Mouse (Mus musculus) kidney, embryonic 14.5 days (tissue): ENCODE data around the gene Zdhhc19. TPM values are rescaled to one million over a fixed set of nuclear protein-coding genes. Genes with fewer than 3 reads are reported as not detected.

Experiments
- ATAC-seq: fragments of 200-750 bp; cut with Nextera tagmentation; 2 replicates; pipeline ENCODE4 v1.8.0; 2017; ENCODE audit warnings: moderate number of reproducible peaks, mild to moderate bottlenecking, moderate TSS enrichment, moderate library complexity; ENCODE audit not compliant: low FRiP score, low TSS enrichment
- H3K27ac ChIP-seq: fragments of 300-500 bp; sonication (generic); 2 replicates; pipeline ENCODE4 v1.5.1; 2014; ENCODE audit warnings: low read depth, mild to moderate bottlenecking, low read length, moderate library complexity, mixed read lengths
- H3K27me3 ChIP-seq: fragments of 300-500 bp; sonication (generic); 2 replicates; pipeline ENCODE4 v1.6.1; 2014; ENCODE audit warnings: mild to moderate bottlenecking, low read length; ENCODE audit not compliant: control insufficient read depth, insufficient read depth
- H3K36me3 ChIP-seq: fragments of 300-500 bp; sonication (generic); 2 replicates; pipeline ENCODE4 v1.6.1; 2014; ENCODE audit warnings: low read length, mixed read lengths; ENCODE audit not compliant: control insufficient read depth, insufficient read depth
- H3K4me1 ChIP-seq: fragments of 300-500 bp; sonication (generic); 2 replicates; pipeline ENCODE4 v1.6.1; 2014; ENCODE audit warnings: low read length, mixed read lengths; ENCODE audit not compliant: control insufficient read depth, insufficient read depth
- H3K4me2 ChIP-seq: fragments of 300-500 bp; sonication (generic); replicated peaks from 2 replicates; pipeline ENCODE4 v1.6.1; 2014; ENCODE audit warnings: low read depth, mild to moderate bottlenecking, low read length
- H3K4me3 ChIP-seq: fragments of 300-500 bp; sonication (generic); 2 replicates; pipeline ENCODE4 v1.5.1; 2014; ENCODE audit warnings: mild to moderate bottlenecking, low read length
- H3K9ac ChIP-seq: fragments of 300-500 bp; sonication (generic); 2 replicates; pipeline ENCODE4 v1.6.1; 2014; ENCODE audit warnings: low read depth, mild to moderate bottlenecking, low read length, moderate library complexity
- H3K9me3 ChIP-seq: fragments of 300-500 bp; sonication (generic); 2 replicates; pipeline ENCODE4 v1.6.1; 2016; ENCODE audit warnings: low read length; ENCODE audit not compliant: control insufficient read depth
- WGBS: fragments of 180-500 bp; shearing (Covaris S2); extraction: QIAGEN DNeasy Blood & Tissue Kit; methylation state at CpG from one replicate; pipeline ENCODE4 v1.1.7; 2014; 5-methylcytosine and 5-hydroxymethylcytosine counted together
- polyA plus RNA-seq: library from polyadenylated mRNA; unstranded; fragments of >200 nt; fragmentation: Nextera tagmentation; extraction: Ambion mirVana; gene quantifications from 2 replicates; pipeline ENCODE4 v1.2.1, GENCODE M21; 2014

Gene Zdhhc19
- polyA plus RNA-seq, 1 experiment from 2014 or later, result not detected

GRCm38 (mm10) chr16:32588568-32588967 lies 92.5 kb downstream of the Zdhhc19 start:
- WGBS, result 87% methylated on average over 3 of the region's 3 CpGs
- no peaks in the 10 kb centered on the region for H3K4me1 ChIP-seq
- no peaks in the 10 kb centered on the region for H3K36me3 ChIP-seq
- no peak overlapping the region for H3K27ac ChIP-seq
- ATAC-seq, result no peak
- no peak overlapping the region for H3K4me2 ChIP-seq
- H3K4me3 ChIP-seq, result no peak overlapping the region
- H3K27me3 ChIP-seq, result no peaks in the 10 kb centered on the region
- H3K9ac ChIP-seq, result no peak overlapping the region
- H3K9me3 ChIP-seq, result no peaks in the 10 kb centered on the region

GRCm38 (mm10) chr16:32591521-32591920 lies 95.5 kb downstream of the Zdhhc19 start:
- 93% methylated on average over 8 of the region's 8 CpGs for WGBS
- Histone ChIP-seq H3K4me2 (no peak overlapping the region), H3K4me1 (no peaks in the 10 kb centered on the region), H3K27me3 (no peaks in the 10 kb centered on the region), H3K9ac (no peak overlapping the region), H3K36me3 (no peaks in the 10 kb centered on the region), H3K27ac (no peak overlapping the region), H3K4me3 (no peak overlapping the region), H3K9me3 (no peaks in the 10 kb centered on the region)
- no peak for ATAC-seq

- no peak overlapping the region for H3K27ac ChIP-seq
- no peak overlapping the region for H3K9ac ChIP-seq
- no peak overlapping the region for H3K4me3 ChIP-seq
- no peaks in the 10 kb centered on the region for H3K9me3 ChIP-seq
- no peaks in the 10 kb centered on the region for H3K27me3 ChIP-seq
- no peaks in the 10 kb centered on the region for H3K36me3 ChIP-seq
- no peaks in the 10 kb centered on the region for H3K4me1 ChIP-seq
- WGBS, result 91% methylated on average over 5 of the region's 5 CpGs
- no peak overlapping the region for H3K4me2 ChIP-seq
- ATAC-seq, result no peak
Measured at GRCm38 (mm10) chr16:32593283-32593805, 97.3 kb downstream of the Zdhhc19 start.

GRCm38 (mm10) chr16:32593916-32594315 lies 97.9 kb downstream of the Zdhhc19 start:
- Histone ChIP-seq H3K36me3 (no peaks in the 10 kb centered on the region), H3K27ac (no peak overlapping the region), H3K9ac (no peak overlapping the region), H3K27me3 (no peaks in the 10 kb centered on the region), H3K4me1 (no peaks in the 10 kb centered on the region), H3K9me3 (no peaks in the 10 kb centered on the region), H3K4me2 (no peak overlapping the region), H3K4me3 (no peak overlapping the region)
- WGBS, result 75% methylated on average over 5 of the region's 5 CpGs
- no peak for ATAC-seq

GRCm38 (mm10) chr16:32594701-32595100 lies 98.6 kb downstream of the Zdhhc19 start:
- no peak overlapping the region for H3K4me2 ChIP-seq
- H3K4me1 ChIP-seq, result no peaks in the 10 kb centered on the region
- no peak overlapping the region for H3K9ac ChIP-seq
- no peaks in the 10 kb centered on the region for H3K27me3 ChIP-seq
- no peaks in the 10 kb centered on the region for H3K36me3 ChIP-seq
- no peaks in the 10 kb centered on the region for H3K9me3 ChIP-seq
- H3K4me3 ChIP-seq, result no peak overlapping the region
- 0 out of 2 replicates have a peak, but pooled peaks have one; percentile 24 for ATAC-seq
- 36% methylated on average over 5 of the region's 5 CpGs for WGBS
- H3K27ac ChIP-seq, result no peak overlapping the region

GRCm38 (mm10) chr16:32595142-32595855 lies 99.2 kb downstream of the Zdhhc19 start:
- Histone ChIP-seq H3K27me3 (no peaks in the 10 kb centered on the region), H3K4me1 (no peaks in the 10 kb centered on the region), H3K36me3 (no peaks in the 10 kb centered on the region), H3K9ac (no peak overlapping the region), H3K9me3 (no peaks in the 10 kb centered on the region), H3K4me2 (no peak overlapping the region), H3K4me3 (no peak overlapping the region), H3K27ac (no peak overlapping the region)
- WGBS, result 84% methylated on average over 10 of the region's 10 CpGs
- no peak for ATAC-seq

- Histone ChIP-seq H3K4me3 (no peak overlapping the region), H3K4me1 (no peaks in the 10 kb centered on the region), H3K36me3 (no peaks in the 10 kb centered on the region), H3K27me3 (no peaks in the 10 kb centered on the region), H3K27ac (no peak overlapping the region), H3K4me2 (no peak overlapping the region), H3K9me3 (no peaks in the 10 kb centered on the region), H3K9ac (no peak overlapping the region)
- 35% methylated on average over 4 of the region's 4 CpGs for WGBS
- ATAC-seq, result no peak
Measured at GRCm38 (mm10) chr16:32597909-32598381, 101.9 kb downstream of the Zdhhc19 start.

- no peak overlapping the region for H3K9ac ChIP-seq
- no peak for ATAC-seq
Measured at GRCm38 (mm10) chr16:32599151-32599550, 103.1 kb downstream of the Zdhhc19 start.

GRCm38 (mm10) chr16:32602193-32602685 lies 106.2 kb downstream of the Zdhhc19 start:
- no peak for ATAC-seq
- 79% methylated on average over 3 of the region's 3 CpGs for WGBS
- Histone ChIP-seq H3K9me3 (no peaks in the 10 kb centered on the region), H3K4me3 (no peak overlapping the region), H3K27me3 (no peaks in the 10 kb centered on the region), H3K4me1 (no peaks in the 10 kb centered on the region), H3K36me3 (no peaks in the 10 kb centered on the region), H3K27ac (no peak overlapping the region), H3K9ac (no peak overlapping the region), H3K4me2 (no peak overlapping the region)

More at GRCm38 (mm10) chr16:32599151-32599550, 103.1 kb downstream of the Zdhhc19 start:
- Histone ChIP-seq H3K9me3 (no peaks in the 10 kb centered on the region), H3K4me2 (no peak overlapping the region), H3K4me3 (no peak overlapping the region), H3K27me3 (no peaks in the 10 kb centered on the region), H3K4me1 (no peaks in the 10 kb centered on the region), H3K36me3 (no peaks in the 10 kb centered on the region), H3K27ac (no peak overlapping the region)
- WGBS, result 96% methylated on average over 1 of the region's 1 CpGs
